Mouse (Mus musculus): ENCODE results near the gene Mgat1.

Gene Mgat1

GRCm38 (mm10) chr11:49245176-49245575, 1.2 kb downstream of the Mgat1 start:
- TF ChIP-seq NANOG (IDR thresholded peaks at IDR 0.05; ENCODE audit: borderline replicate concordance, low read length) (no peak), POU5F1 (IDR thresholded peaks at IDR 0.05; ENCODE audit: borderline replicate concordance, low read length) (no peak), CTCF (conservative IDR thresholded peaks at IDR 0.05; ENCODE audit: low read length) (no peak)
- Histone ChIP-seq H3K4me3 (replicated peaks; ENCODE audit: low read length) (peak overlapping the region; percentile 84), H3K4me1 (replicated peaks; ENCODE audit: low read depth, low read length) (peaks cover 68% of the 10 kb centered on the region), H3K27me3 (ENCODE audit: insufficient read depth, low read length) (no peaks in the 10 kb centered on the region), H3K36me3 (ENCODE audit: insufficient read depth, low read length) (no peaks in the 10 kb centered on the region), H3K9me3 (ENCODE audit: low read length) (no peaks in the 10 kb centered on the region)

- TF ChIP-seq CTCF (conservative IDR thresholded peaks at IDR 0.05; ENCODE audit: low read length) (no peak), NANOG (IDR thresholded peaks at IDR 0.05; ENCODE audit: borderline replicate concordance, low read length) (no peak), POU5F1 (IDR thresholded peaks at IDR 0.05; ENCODE audit: borderline replicate concordance, low read length) (no peak)
- Histone ChIP-seq H3K9me3 (ENCODE audit: low read length) (no peaks in the 10 kb centered on the region), H3K4me1 (replicated peaks; ENCODE audit: low read depth, low read length) (peaks cover 70% of the 10 kb centered on the region), H3K4me3 (replicated peaks; ENCODE audit: low read length) (peak overlapping the region; percentile 84), H3K27me3 (ENCODE audit: insufficient read depth, low read length) (0 out of 2 replicates have a peak, but pooled peaks cover 3% of the 10 kb centered on the region), H3K36me3 (ENCODE audit: insufficient read depth, low read length) (no peaks in the 10 kb centered on the region)
Measured at GRCm38 (mm10) chr11:49245634-49246415, 1.8 kb downstream of the Mgat1 start.

- H3K9me3 ChIP-seq (ENCODE audit: low read length): no peaks in the 10 kb centered on the region
- no peak overlapping the region for H3K4me3 ChIP-seq (replicated peaks; ENCODE audit: low read length)
- TF ChIP-seq POU5F1 (IDR thresholded peaks at IDR 0.05; ENCODE audit: borderline replicate concordance, low read length) (no peak), CTCF (conservative IDR thresholded peaks at IDR 0.05; ENCODE audit: low read length) (no peak), NANOG (IDR thresholded peaks at IDR 0.05; ENCODE audit: borderline replicate concordance, low read length) (no peak)
- H3K27me3 ChIP-seq (ENCODE audit: insufficient read depth, low read length): peaks cover 8% of the 10 kb centered on the region; the same call in 1 of the 2 replicates
- peaks cover 77% of the 10 kb centered on the region for H3K4me1 ChIP-seq (replicated peaks; ENCODE audit: low read depth, low read length)
- no peaks in the 10 kb centered on the region for H3K36me3 ChIP-seq (ENCODE audit: insufficient read depth, low read length)
Measured at GRCm38 (mm10) chr11:49246523-49246922, 2.5 kb downstream of the Mgat1 start.

GRCm38 (mm10) chr11:49247255-49247654, 3.3 kb downstream of the Mgat1 start:
- Histone ChIP-seq H3K4me1 (replicated peaks; ENCODE audit: low read depth, low read length) (peaks cover 78% of the 10 kb centered on the region), H3K9me3 (ENCODE audit: low read length) (no peaks in the 10 kb centered on the region), H3K36me3 (ENCODE audit: insufficient read depth, low read length) (0 out of 2 replicates have a peak, but pooled peaks cover 3% of the 10 kb centered on the region), H3K27me3 (ENCODE audit: insufficient read depth, low read length) (peaks cover 9% of the 10 kb centered on the region; the same call in 1 of the 2 replicates), H3K4me3 (replicated peaks; ENCODE audit: low read length) (no peak overlapping the region)
- no peak for TF ChIP-seq NANOG (IDR thresholded peaks at IDR 0.05; ENCODE audit: borderline replicate concordance, low read length)
- TF ChIP-seq CTCF (conservative IDR thresholded peaks at IDR 0.05; ENCODE audit: low read length): no peak
- TF ChIP-seq POU5F1 (IDR thresholded peaks at IDR 0.05; ENCODE audit: borderline replicate concordance, low read length): no peak

GRCm38 (mm10) chr11:49248226-49248973, 4.4 kb downstream of the Mgat1 start:
- 0 out of 2 replicates have a peak, but pooled peaks cover 3% of the 10 kb centered on the region for H3K36me3 ChIP-seq (ENCODE audit: insufficient read depth, low read length)
- H3K27me3 ChIP-seq (ENCODE audit: insufficient read depth, low read length): peaks cover 9% of the 10 kb centered on the region; the same call in 1 of the 2 replicates
- TF ChIP-seq POU5F1 (IDR thresholded peaks at IDR 0.05; ENCODE audit: borderline replicate concordance, low read length) (no peak), CTCF (conservative IDR thresholded peaks at IDR 0.05; ENCODE audit: low read length) (no peak), NANOG (IDR thresholded peaks at IDR 0.05; ENCODE audit: borderline replicate concordance, low read length) (no peak)
- no peak overlapping the region for H3K4me3 ChIP-seq (replicated peaks; ENCODE audit: low read length)
- H3K9me3 ChIP-seq (ENCODE audit: low read length): no peaks in the 10 kb centered on the region
- peaks cover 68% of the 10 kb centered on the region for H3K4me1 ChIP-seq (replicated peaks; ENCODE audit: low read depth, low read length)

GRCm38 (mm10) chr11:49248974-49249700, 5.1 kb downstream of the Mgat1 start:
- peaks cover 10% of the 10 kb centered on the region for H3K36me3 ChIP-seq (ENCODE audit: insufficient read depth, low read length)

GRCm38 (mm10) chr11:49249811-49250421, 5.9 kb downstream of the Mgat1 start:
- peaks cover 14% of the 10 kb centered on the region for H3K36me3 ChIP-seq (ENCODE audit: insufficient read depth, low read length)
- no peaks in the 10 kb centered on the region for H3K9me3 ChIP-seq (ENCODE audit: low read length)
- H3K4me3 ChIP-seq (replicated peaks; ENCODE audit: low read length): peak overlapping the region; percentile 81
- H3K4me1 ChIP-seq (replicated peaks; ENCODE audit: low read depth, low read length): peaks cover 63% of the 10 kb centered on the region
- no peak for TF ChIP-seq POU5F1 (IDR thresholded peaks at IDR 0.05; ENCODE audit: borderline replicate concordance, low read length)
- TF ChIP-seq NANOG (IDR thresholded peaks at IDR 0.05; ENCODE audit: borderline replicate concordance, low read length): no peak
- no peak for TF ChIP-seq CTCF (conservative IDR thresholded peaks at IDR 0.05; ENCODE audit: low read length)
- H3K27me3 ChIP-seq (ENCODE audit: insufficient read depth, low read length): peaks cover 9% of the 10 kb centered on the region; the same call in 1 of the 2 replicates

More at GRCm38 (mm10) chr11:49248974-49249700, 5.1 kb downstream of the Mgat1 start:
- peaks cover 68% of the 10 kb centered on the region for H3K4me1 ChIP-seq (replicated peaks; ENCODE audit: low read depth, low read length)
- H3K9me3 ChIP-seq (ENCODE audit: low read length): no peaks in the 10 kb centered on the region
- no peak overlapping the region for H3K4me3 ChIP-seq (replicated peaks; ENCODE audit: low read length)
- TF ChIP-seq CTCF (conservative IDR thresholded peaks at IDR 0.05; ENCODE audit: low read length) (no peak), NANOG (IDR thresholded peaks at IDR 0.05; ENCODE audit: borderline replicate concordance, low read length) (no peak), POU5F1 (IDR thresholded peaks at IDR 0.05; ENCODE audit: borderline replicate concordance, low read length) (no peak)
- peaks cover 9% of the 10 kb centered on the region; the same call in 1 of the 2 replicates for H3K27me3 ChIP-seq (ENCODE audit: insufficient read depth, low read length)
